Mouse (Mus musculus): ENCODE measurements around the gene Fam20b. TPM values are rescaled to one million over a fixed set of nuclear protein-coding genes. Genes with fewer than 3 reads are reported as not detected.
A peak's percentile ranks its signal among the peaks of the same experiment; 100 is the strongest.

Gene Fam20b
- polyA plus RNA-seq, 1 experiment: 48.8 TPM

GRCm38 (mm10) chr1:156741482-156742411 is 22.9 kb upstream of the Fam20b start:
- 62% methylated on average over 11 of the region's 11 CpGs for WGBS
- TF ChIP-seq POLR2A (IDR thresholded peaks at IDR 0.05; ENCODE audit: borderline replicate concordance, insufficient read depth, low read length): no peak
- peak; percentile 92 for TF ChIP-seq CTCF (IDR thresholded peaks at IDR 0.05; ENCODE audit: borderline replicate concordance, insufficient read depth, low read depth, low read length)

GRCm38 (mm10) chr1:156735788-156736187 is 16.9 kb upstream of the Fam20b start:
- no peak overlapping the region for H3K4me3 ChIP-seq (replicated peaks; ENCODE audit: insufficient read depth, low read depth, low read length)
- DNase-seq: no peak
- H3K27me3 ChIP-seq (ENCODE audit: control insufficient read depth, insufficient read depth, low read length): no peaks in the 10 kb centered on the region
- H3K4me1 ChIP-seq (ENCODE audit: control insufficient read depth, insufficient read depth, low read length): no peaks in the 10 kb centered on the region
- no peak overlapping the region for H3K27ac ChIP-seq (ENCODE audit: insufficient read depth, low read length)
- WGBS: 87% methylated on average over 2 of the region's 2 CpGs
- TF ChIP-seq CTCF (IDR thresholded peaks at IDR 0.05; ENCODE audit: borderline replicate concordance, insufficient read depth, low read depth, low read length) (no peak), POLR2A (IDR thresholded peaks at IDR 0.05; ENCODE audit: borderline replicate concordance, insufficient read depth, low read length) (no peak)

More at GRCm38 (mm10) chr1:156741482-156742411, 22.9 kb upstream of the Fam20b start:
- peak; percentile 35 to 69 for DNase-seq
- Histone ChIP-seq H3K4me1 (ENCODE audit: control insufficient read depth, insufficient read depth, low read length) (no peaks in the 10 kb centered on the region), H3K27me3 (ENCODE audit: control insufficient read depth, insufficient read depth, low read length) (no peaks in the 10 kb centered on the region), H3K4me3 (replicated peaks; ENCODE audit: insufficient read depth, low read depth, low read length) (no peak overlapping the region), H3K27ac (ENCODE audit: insufficient read depth, low read length) (no peak overlapping the region)

- no peaks in the 10 kb centered on the region for H3K4me1 ChIP-seq (ENCODE audit: control insufficient read depth, insufficient read depth, low read length)
- no peaks in the 10 kb centered on the region for H3K27me3 ChIP-seq (ENCODE audit: control insufficient read depth, insufficient read depth, low read length)
- no peak for DNase-seq
- H3K4me3 ChIP-seq (replicated peaks; ENCODE audit: insufficient read depth, low read depth, low read length): no peak overlapping the region
- H3K27ac ChIP-seq (ENCODE audit: insufficient read depth, low read length): no peak overlapping the region
- TF ChIP-seq CTCF (IDR thresholded peaks at IDR 0.05; ENCODE audit: borderline replicate concordance, insufficient read depth, low read depth, low read length): no peak
- no peak for TF ChIP-seq POLR2A (IDR thresholded peaks at IDR 0.05; ENCODE audit: borderline replicate concordance, insufficient read depth, low read length)
- 76% methylated on average over 3 of the region's 3 CpGs for WGBS
Measured at GRCm38 (mm10) chr1:156734019-156734418, 15.1 kb upstream of the Fam20b start.

GRCm38 (mm10) chr1:156733559-156733958 is 14.7 kb upstream of the Fam20b start:
- H3K4me1 ChIP-seq (ENCODE audit: control insufficient read depth, insufficient read depth, low read length): no peaks in the 10 kb centered on the region
- no peak overlapping the region for H3K27ac ChIP-seq (ENCODE audit: insufficient read depth, low read length)
- 75% methylated on average over 9 of the region's 9 CpGs for WGBS
- TF ChIP-seq POLR2A (IDR thresholded peaks at IDR 0.05; ENCODE audit: borderline replicate concordance, insufficient read depth, low read length) (no peak), CTCF (IDR thresholded peaks at IDR 0.05; ENCODE audit: borderline replicate concordance, insufficient read depth, low read depth, low read length) (no peak)
- H3K4me3 ChIP-seq (replicated peaks; ENCODE audit: insufficient read depth, low read depth, low read length): no peak overlapping the region
- peak in 1 of 2 experiments; percentile 41 for DNase-seq
- no peaks in the 10 kb centered on the region for H3K27me3 ChIP-seq (ENCODE audit: control insufficient read depth, insufficient read depth, low read length)

- Histone ChIP-seq H3K4me3 (replicated peaks; ENCODE audit: insufficient read depth, low read depth, low read length) (no peak overlapping the region), H3K27ac (ENCODE audit: insufficient read depth, low read length) (no peak overlapping the region), H3K4me1 (ENCODE audit: control insufficient read depth, insufficient read depth, low read length) (no peaks in the 10 kb centered on the region), H3K27me3 (ENCODE audit: control insufficient read depth, insufficient read depth, low read length) (no peaks in the 10 kb centered on the region)
- DNase-seq: no peak
- 96% methylated on average over 5 of the region's 5 CpGs for WGBS
- TF ChIP-seq POLR2A (IDR thresholded peaks at IDR 0.05; ENCODE audit: borderline replicate concordance, insufficient read depth, low read length): no peak
- no peak for TF ChIP-seq CTCF (IDR thresholded peaks at IDR 0.05; ENCODE audit: borderline replicate concordance, insufficient read depth, low read depth, low read length)
Measured at GRCm38 (mm10) chr1:156732996-156733395, 14.1 kb upstream of the Fam20b start.

GRCm38 (mm10) chr1:156730802-156731201 is 11.9 kb upstream of the Fam20b start:
- Histone ChIP-seq H3K4me1 (ENCODE audit: control insufficient read depth, insufficient read depth, low read length) (no peaks in the 10 kb centered on the region), H3K27me3 (ENCODE audit: control insufficient read depth, insufficient read depth, low read length) (no peaks in the 10 kb centered on the region), H3K4me3 (replicated peaks; ENCODE audit: insufficient read depth, low read depth, low read length) (no peak overlapping the region), H3K27ac (ENCODE audit: insufficient read depth, low read length) (no peak overlapping the region)
- DNase-seq: no peak
- WGBS: 65% methylated on average over 9 of the region's 9 CpGs
- no peak for TF ChIP-seq CTCF (IDR thresholded peaks at IDR 0.05; ENCODE audit: borderline replicate concordance, insufficient read depth, low read depth, low read length)
- TF ChIP-seq POLR2A (IDR thresholded peaks at IDR 0.05; ENCODE audit: borderline replicate concordance, insufficient read depth, low read length): no peak

GRCm38 (mm10) chr1:156727234-156728108 is 8.6 kb upstream of the Fam20b start:
- no peak for DNase-seq
- H3K4me1 ChIP-seq (ENCODE audit: control insufficient read depth, insufficient read depth, low read length): no peaks in the 10 kb centered on the region
- H3K27me3 ChIP-seq (ENCODE audit: control insufficient read depth, insufficient read depth, low read length): no peaks in the 10 kb centered on the region
- H3K4me3 ChIP-seq (replicated peaks; ENCODE audit: insufficient read depth, low read depth, low read length): no peak overlapping the region
- H3K27ac ChIP-seq (ENCODE audit: insufficient read depth, low read length): no peak overlapping the region
- 81% methylated on average over 14 of the region's 14 CpGs for WGBS
- TF ChIP-seq CTCF (IDR thresholded peaks at IDR 0.05; ENCODE audit: borderline replicate concordance, insufficient read depth, low read depth, low read length) (no peak), POLR2A (IDR thresholded peaks at IDR 0.05; ENCODE audit: borderline replicate concordance, insufficient read depth, low read length) (no peak)

All from cerebellum, adult 2 months (tissue).